Mouse (Mus musculus) heart, embryonic 14.5 days (tissue): Measurements from ENCODE around the gene Gse1. TPM values are rescaled to one million over a fixed set of nuclear protein-coding genes. Genes with fewer than 3 reads are reported as not detected.

Experiments used
- ATAC-seq: fragments of 200-750 bp; cut with Nextera tagmentation; 2 replicates; pipeline ENCODE4 v1.8.0; 2017; ENCODE audit warnings: low read depth, moderate TSS enrichment; ENCODE audit not compliant: insufficient number of reproducible peaks, insufficient read depth, low FRiP score
- H3K27ac ChIP-seq, 2 experiments: fragments of 200-500 bp in 1 of 2; fragments of 300-500 bp in 1 of 2; sonication (generic) in 1 of 2; replicated peaks in 1 of 2; 2 replicates each; pipeline ENCODE4 v1.5.1; 2012 to 2014; ENCODE audit warnings: low read depth in 2 of 2, low read length in 2 of 2, control low read depth in 1 of 2, mild to moderate bottlenecking in 1 of 2, mixed read lengths in 1 of 2; ENCODE audit not compliant: control insufficient read depth in 1 of 2, insufficient read depth in 1 of 2
- H3K27me3 ChIP-seq: fragments of 300-500 bp; sonication (generic); 2 replicates; pipeline ENCODE4 v1.6.1; 2014; ENCODE audit warnings: mild to moderate bottlenecking, low read length, control low read depth; ENCODE audit not compliant: control insufficient read depth, insufficient read depth
- H3K36me3 ChIP-seq: fragments of 300-500 bp; sonication (generic); 2 replicates; pipeline ENCODE4 v1.6.1; 2014; ENCODE audit warnings: mild to moderate bottlenecking, control low read depth, low read length, mixed read lengths; ENCODE audit not compliant: control insufficient read depth, insufficient read depth
- H3K4me1 ChIP-seq, 2 experiments: fragments of 200-500 bp in 1 of 2; fragments of 300-500 bp in 1 of 2; sonication (generic) in 1 of 2; 2 replicates each; pipeline ENCODE4 v1.6.1; 2012 to 2014; ENCODE audit warnings: low read length in 2 of 2, control low read depth in 1 of 2, mixed read lengths in 1 of 2; ENCODE audit not compliant: control insufficient read depth in 2 of 2, insufficient read depth in 2 of 2
- H3K4me2 ChIP-seq: fragments of 300-500 bp; sonication (generic); 2 replicates; pipeline ENCODE4 v1.6.1; 2014; ENCODE audit warnings: mild to moderate bottlenecking, low read length
- H3K4me3 ChIP-seq, 2 experiments: fragments of 200-500 bp in 1 of 2; fragments of 300-500 bp in 1 of 2; sonication (generic) in 1 of 2; 2 replicates each; pipeline ENCODE4 v1.5.1; 2012 to 2014; ENCODE audit warnings: low read length in 2 of 2, mild to moderate bottlenecking in 2 of 2, control low read depth in 1 of 2, low read depth in 1 of 2, moderate library complexity in 1 of 2; ENCODE audit not compliant: control insufficient read depth in 1 of 2, insufficient read depth in 1 of 2
- H3K9ac ChIP-seq: fragments of 300-500 bp; sonication (generic); 2 replicates; pipeline ENCODE4 v1.6.1; 2014; ENCODE audit warnings: mild to moderate bottlenecking, low read length
- H3K9me3 ChIP-seq: fragments of 300-500 bp; sonication (generic); 2 replicates; pipeline ENCODE4 v1.6.1; 2016; ENCODE audit warnings: low read length, control low read depth; ENCODE audit not compliant: control insufficient read depth
- WGBS: fragments of 180-500 bp; shearing (Covaris S2); extraction: QIAGEN DNeasy Blood & Tissue Kit; methylation state at CpG from one replicate; pipeline ENCODE4 v1.1.7; 2014; 5-methylcytosine and 5-hydroxymethylcytosine counted together
- polyA plus RNA-seq: library from polyadenylated mRNA; unstranded; fragments of >200 nt; fragmentation: Nextera tagmentation; extraction: Ambion mirVana; gene quantifications from 2 replicates; pipeline ENCODE4 v1.2.1, GENCODE M21; 2014

Gene Gse1
- polyA plus RNA-seq, 1 experiment from 2014 or later = 12.2 TPM

- H3K36me3 ChIP-seq = no peaks in the 10 kb centered on the region
- no peak overlapping the region for H3K27ac ChIP-seq
- WGBS = 91% methylated on average over 12 of the region's 12 CpGs
- H3K9me3 ChIP-seq = no peaks in the 10 kb centered on the region
- H3K9ac ChIP-seq = no peak overlapping the region
- H3K4me2 ChIP-seq = no peak overlapping the region
- no peak overlapping the region for H3K4me3 ChIP-seq
- ATAC-seq = no peak
- no peaks in the 10 kb centered on the region for H3K27me3 ChIP-seq
- peaks cover 13 to 14% of the 10 kb centered on the region in 2 experiments for H3K4me1 ChIP-seq
These were observed 177.9 kb downstream of the Gse1 start for GRCm38 (mm10) chr8:120406008-120406632.

- no peak overlapping the region for H3K4me3 ChIP-seq
- H3K9ac ChIP-seq = peak overlapping the region; percentile 25; the same call in 1 of the 2 replicates
- no peak overlapping the region for H3K27ac ChIP-seq
- H3K9me3 ChIP-seq = no peaks in the 10 kb centered on the region
- no peak for ATAC-seq
- H3K27me3 ChIP-seq = no peaks in the 10 kb centered on the region
- WGBS = 15% methylated on average over 9 of the region's 9 CpGs
- H3K36me3 ChIP-seq = no peaks in the 10 kb centered on the region
- peaks cover 19 to 20% of the 10 kb centered on the region in 2 experiments for H3K4me1 ChIP-seq
- H3K4me2 ChIP-seq = no peak overlapping the region
These were observed 179.5 kb downstream of the Gse1 start for GRCm38 (mm10) chr8:120407701-120408240.

GRCm38 (mm10) chr8:120408241-120409215 is 180.3 kb downstream of the Gse1 start:
- Histone ChIP-seq H3K27ac (no peak overlapping the region), H3K4me2 (no peak overlapping the region), H3K4me1 (peaks cover 19 to 22% of the 10 kb centered on the region in 2 experiments), H3K27me3 (no peaks in the 10 kb centered on the region), H3K4me3 (no peak overlapping the region), H3K36me3 (no peaks in the 10 kb centered on the region), H3K9me3 (no peaks in the 10 kb centered on the region), H3K9ac (no peak overlapping the region)
- 56% methylated on average over 14 of the region's 14 CpGs for WGBS
- ATAC-seq = no peak

GRCm38 (mm10) chr8:120409371-120410013 is 181.2 kb downstream of the Gse1 start:
- no peak overlapping the region for H3K27ac ChIP-seq
- 64% methylated on average over 11 of the region's 11 CpGs for WGBS
- H3K36me3 ChIP-seq = no peaks in the 10 kb centered on the region
- no peak overlapping the region for H3K9ac ChIP-seq
- H3K9me3 ChIP-seq = no peaks in the 10 kb centered on the region
- no peak for ATAC-seq
- H3K27me3 ChIP-seq = no peaks in the 10 kb centered on the region
- H3K4me3 ChIP-seq = no peak overlapping the region
- H3K4me1 ChIP-seq = peaks cover 19 to 23% of the 10 kb centered on the region in 2 experiments
- H3K4me2 ChIP-seq = no peak overlapping the region

- Histone ChIP-seq H3K27me3 (no peaks in the 10 kb centered on the region), H3K27ac (no peak overlapping the region), H3K4me2 (no peak overlapping the region), H3K9ac (no peak overlapping the region), H3K9me3 (no peaks in the 10 kb centered on the region), H3K36me3 (no peaks in the 10 kb centered on the region), H3K4me3 (no peak overlapping the region), H3K4me1 (peaks cover 22 to 30% of the 10 kb centered on the region in 2 experiments)
- ATAC-seq = no peak
- 79% methylated on average over 14 of the region's 14 CpGs for WGBS
These were observed 182.8 kb downstream of the Gse1 start for GRCm38 (mm10) chr8:120411059-120411458.

- H3K4me3 ChIP-seq = no peak overlapping the region
- ATAC-seq = no peak
- H3K36me3 ChIP-seq = no peaks in the 10 kb centered on the region
- 49% methylated on average over 8 of the region's 8 CpGs for WGBS
- peaks cover 30 to 38% of the 10 kb centered on the region in 2 experiments for H3K4me1 ChIP-seq
- H3K9ac ChIP-seq = no peak overlapping the region
- no peak overlapping the region for H3K27ac ChIP-seq
- no peaks in the 10 kb centered on the region for H3K27me3 ChIP-seq
- H3K4me2 ChIP-seq = no peak overlapping the region
- H3K9me3 ChIP-seq = no peaks in the 10 kb centered on the region
These were observed 183.6 kb downstream of the Gse1 start for GRCm38 (mm10) chr8:120411862-120412261.

GRCm38 (mm10) chr8:120412357-120412756 is 184.1 kb downstream of the Gse1 start:
- ATAC-seq = no peak
- Histone ChIP-seq H3K4me1 (peaks cover 34 to 43% of the 10 kb centered on the region in 2 experiments), H3K4me2 (no peak overlapping the region), H3K27me3 (no peaks in the 10 kb centered on the region), H3K9ac (no peak overlapping the region), H3K36me3 (no peaks in the 10 kb centered on the region), H3K27ac (no peak overlapping the region), H3K4me3 (no peak overlapping the region), H3K9me3 (no peaks in the 10 kb centered on the region)
- WGBS = 93% methylated on average over 4 of the region's 4 CpGs
